Mouse (Mus musculus): ENCODE data around the gene Serpina1f.

Serpina1f gene

DNA sequence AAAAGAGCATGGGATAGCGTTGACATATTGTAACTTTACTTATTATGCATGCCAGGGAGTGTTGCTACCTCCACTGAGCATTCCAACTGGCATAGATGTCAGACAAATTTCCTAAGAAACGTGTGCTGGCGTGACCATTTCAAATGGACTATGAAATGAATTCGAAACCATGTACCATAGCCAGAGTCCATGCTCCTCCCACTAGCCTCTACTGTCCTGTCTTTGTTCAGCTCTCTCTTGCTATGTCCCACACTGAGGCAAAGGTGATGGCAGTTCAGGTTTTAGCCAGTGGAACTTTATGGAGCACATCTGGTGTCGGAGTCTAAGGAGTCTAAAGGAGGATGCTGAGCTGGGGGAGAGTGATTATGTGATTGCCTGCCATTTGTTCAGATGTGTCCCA lies 35.3 kb downstream of the Serpina1f start:
- DNase-seq: no peak

DNA sequence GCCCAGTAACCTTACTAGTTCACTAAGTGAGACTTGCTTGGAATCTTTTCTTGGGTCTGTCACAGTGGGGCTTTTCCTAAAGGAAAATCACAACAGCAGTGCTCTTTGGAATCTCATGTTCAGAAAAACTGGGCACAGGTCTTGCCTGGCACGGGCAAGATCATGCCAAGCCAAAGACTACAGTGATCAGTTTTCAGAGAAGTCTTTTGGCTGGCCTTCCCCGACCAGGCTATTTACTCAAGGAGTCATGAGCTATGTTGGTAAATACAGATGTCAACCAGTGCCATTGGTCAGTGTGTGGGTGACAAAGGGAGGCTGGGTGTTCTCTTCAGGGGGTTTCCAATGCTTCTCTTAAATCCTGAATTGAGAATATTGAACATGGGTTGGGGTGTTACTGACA lies 36.2 kb downstream of the Serpina1f start:
- no peak for DNase-seq

DNA sequence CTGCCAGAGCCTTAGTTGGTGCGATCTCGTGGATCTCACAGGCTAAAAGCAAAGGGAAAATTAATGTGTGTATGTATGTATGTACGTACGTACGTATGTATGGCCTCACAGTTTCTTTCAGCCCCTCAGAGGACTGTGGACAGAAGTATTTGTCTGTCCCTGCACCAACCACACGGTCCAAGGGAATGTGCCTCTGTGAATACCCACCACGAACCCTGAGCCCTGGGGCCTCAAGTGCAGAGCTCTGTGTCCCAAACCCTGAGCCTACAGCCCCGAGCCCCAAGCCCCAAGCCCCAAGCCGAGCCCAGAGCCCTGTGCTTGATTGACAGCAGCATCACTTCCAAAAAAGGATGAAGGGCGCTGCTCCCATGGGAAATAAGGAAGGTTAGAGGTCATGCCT lies 37.3 kb downstream of the Serpina1f start:
- no peak for DNase-seq

DNA sequence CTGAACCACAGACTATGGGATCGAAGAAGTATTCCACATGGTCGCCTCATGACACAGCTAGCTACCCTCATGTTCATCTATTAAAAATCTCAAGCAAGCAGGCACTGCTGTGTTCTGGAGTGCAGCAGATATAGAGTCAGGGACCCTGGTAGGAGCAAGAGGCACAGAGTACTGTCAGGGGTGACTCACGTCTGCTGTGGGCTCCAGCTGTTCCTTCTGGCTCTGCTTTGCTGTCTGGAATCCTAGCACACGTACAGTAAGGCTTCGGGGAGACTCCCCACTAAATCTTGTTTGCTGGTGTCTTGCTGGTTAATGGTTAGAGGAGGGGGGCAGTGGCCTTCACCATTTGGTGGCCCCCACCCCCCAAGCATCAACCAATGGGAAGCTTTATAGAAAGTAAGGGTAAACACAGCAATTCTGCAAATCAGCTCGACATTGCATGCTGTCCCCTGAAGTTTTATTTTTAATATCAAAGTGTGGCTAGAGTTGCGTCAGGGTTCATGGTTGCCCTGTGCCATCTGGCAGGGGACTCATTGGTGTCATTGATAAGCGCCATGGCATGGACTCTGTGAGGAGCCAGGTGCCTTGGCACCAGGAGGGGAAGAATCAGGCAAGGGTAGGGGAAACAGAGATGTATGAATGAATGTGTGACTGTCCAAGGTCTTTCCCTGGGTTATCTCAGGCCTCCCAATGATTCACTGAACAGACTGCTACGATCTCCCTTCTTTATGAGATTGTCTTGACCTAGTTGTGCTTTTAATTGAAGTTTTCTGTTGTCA lies 38.3 kb downstream of the Serpina1f start, which contains the start of gene Serpina6:
Serpina6 (minus strand) TSS at position 365 of the 779 bp plus-strand sequence.
- DNase-seq: peak; percentile 35

DNA sequence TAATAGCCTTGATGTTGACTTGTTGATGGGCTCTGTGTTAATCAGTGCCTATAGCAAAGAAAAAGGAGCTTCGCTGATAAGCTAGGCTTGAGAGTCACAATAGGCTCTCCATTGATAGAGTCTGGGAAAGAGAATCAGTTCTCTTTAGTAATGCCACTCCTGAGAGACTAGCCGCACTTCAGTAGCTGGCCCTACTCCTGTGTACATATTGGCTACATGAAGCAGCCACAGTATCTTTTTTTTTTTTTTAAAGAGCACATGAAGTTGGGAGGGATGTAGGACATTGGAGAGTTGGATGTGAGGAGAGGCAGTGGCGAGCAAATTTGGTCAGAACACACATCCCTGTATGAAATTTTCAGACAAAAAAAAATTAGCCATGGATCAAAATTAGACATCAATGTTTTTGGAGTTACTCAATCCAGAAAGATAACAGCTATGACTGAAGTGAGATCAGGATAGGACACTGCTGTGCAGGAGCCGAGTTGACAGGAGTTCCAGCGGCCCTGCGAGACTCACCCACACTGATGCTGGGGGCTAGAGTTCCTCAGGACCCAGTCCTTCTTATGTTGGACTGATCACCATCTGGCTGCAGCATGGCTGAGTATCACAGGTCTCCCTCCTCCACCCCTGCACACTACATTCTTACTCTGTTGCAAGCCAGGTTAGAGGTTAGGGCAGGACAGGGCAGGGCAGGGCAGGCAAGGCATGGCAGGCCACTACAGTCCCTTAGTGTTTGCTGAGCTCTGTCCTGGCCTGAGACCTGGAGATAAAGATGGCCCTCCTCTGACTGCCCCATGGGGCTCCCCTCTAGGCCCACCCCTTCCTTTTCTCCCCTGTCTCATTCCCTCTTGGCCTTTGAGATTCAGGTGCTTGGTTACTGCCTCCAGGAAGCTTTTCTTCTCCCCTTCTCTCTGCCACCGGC lies 39.9 kb downstream of the Serpina1f start:
- DNase-seq: peak; percentile 17

DNA sequence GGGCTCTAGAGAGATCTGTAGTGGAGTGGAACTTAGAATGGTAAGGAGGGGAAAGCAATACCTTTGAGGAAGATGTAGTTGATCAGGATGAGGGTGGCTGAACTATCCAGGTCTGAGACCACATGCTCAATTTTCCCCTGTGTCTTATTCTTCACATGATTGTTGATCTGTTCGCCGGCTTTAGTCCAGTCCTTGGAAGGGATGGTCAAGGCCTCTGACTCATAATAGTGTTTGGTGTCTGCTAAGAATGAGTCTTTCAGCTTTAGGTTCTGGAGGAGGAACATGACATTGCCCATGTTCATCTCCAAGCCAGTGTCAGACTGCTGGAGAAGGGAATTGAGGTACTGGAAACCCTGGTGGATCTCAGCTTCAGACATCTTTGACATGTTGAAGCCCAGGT lies 41.5 kb downstream of the Serpina1f start:
- DNase-seq: no peak

DNA sequence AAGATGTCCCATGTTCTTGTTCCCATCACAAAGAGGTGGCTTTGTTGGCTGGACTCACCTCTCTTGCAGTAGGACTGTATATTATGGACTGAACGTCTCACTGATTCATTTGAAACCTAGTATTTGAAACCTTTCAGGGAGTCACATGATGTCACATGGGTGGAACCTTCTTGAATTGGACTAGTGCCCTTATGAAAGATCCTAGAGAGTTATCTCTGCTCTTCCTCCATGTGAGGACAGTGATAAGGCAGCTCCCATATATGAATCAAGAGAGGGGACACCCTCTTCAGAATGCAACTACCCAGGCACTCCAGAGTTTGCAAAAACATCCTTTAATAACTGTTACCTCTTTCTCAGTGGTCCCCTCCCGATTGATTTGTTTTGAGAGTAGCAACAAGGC lies 49.0 kb downstream of the Serpina1f start:
- no peak for DNase-seq

DNA sequence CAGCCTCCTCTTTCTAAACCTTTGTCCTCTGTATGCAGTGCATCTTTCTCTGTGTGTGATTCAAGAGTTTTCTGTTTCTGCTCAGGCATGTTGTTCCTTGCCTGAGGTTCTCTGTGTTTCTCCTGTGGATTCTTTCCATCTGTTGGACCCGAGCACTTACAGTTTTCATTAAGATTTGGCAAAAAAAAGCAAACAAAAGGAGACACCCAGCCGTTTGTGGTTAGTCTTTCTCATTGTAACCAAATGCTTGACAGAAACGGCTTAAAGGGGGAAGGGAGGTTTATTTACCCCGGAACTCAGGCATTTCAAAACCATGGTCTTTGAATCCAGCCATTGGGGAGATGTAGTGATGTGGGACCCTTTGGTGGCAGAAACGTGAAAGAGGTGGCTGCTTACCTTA lies 50.7 kb downstream of the Serpina1f start:
- no peak for DNase-seq

DNA sequence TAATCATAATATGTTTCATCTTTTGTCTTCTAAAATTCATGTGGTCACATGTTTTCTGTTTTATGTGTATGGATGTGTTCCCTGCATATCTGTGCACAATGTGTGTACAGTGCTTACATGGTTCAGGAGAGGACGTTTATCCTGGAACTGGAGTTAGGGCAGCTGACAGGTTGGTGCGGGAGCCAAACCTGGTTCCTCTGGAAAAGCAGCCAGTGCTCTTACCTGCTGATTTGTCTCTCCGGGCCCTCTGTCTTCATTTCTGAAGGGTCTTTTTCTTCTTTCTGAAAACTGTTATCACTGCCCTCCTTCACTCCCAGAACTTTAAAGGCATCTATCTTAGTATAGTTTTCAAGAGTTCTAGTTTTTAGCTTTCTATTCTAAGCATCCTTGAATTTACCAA lies 51.5 kb downstream of the Serpina1f start:
- no peak for DNase-seq

DNA sequence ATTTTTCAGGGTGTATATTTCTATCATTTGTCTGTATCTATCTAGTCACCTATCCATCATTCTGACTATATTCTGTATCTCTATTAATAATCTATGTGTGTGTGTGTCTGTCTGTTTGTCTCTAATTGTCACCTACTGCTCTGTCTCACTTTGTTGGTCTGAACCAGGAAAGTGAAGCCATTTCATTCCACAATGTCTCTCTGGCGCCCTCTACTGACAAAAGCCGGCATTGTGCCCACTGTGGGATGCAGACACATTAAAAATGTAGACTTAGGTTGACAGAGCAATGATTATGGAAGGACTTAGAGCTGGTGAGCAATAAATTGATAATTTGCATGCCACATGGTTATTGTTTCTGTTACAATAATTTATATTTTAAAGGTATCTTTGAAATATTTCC lies 52.0 kb downstream of the Serpina1f start:
- peak; percentile 74 for DNase-seq
